Mouse (Mus musculus) hindbrain, embryonic 11.5 days (tissue): ENCODE results near the gene Ppp4r2. TPM values are rescaled to one million over a fixed set of nuclear protein-coding genes. Genes with fewer than 3 reads are reported as not detected.

Experiments
- ATAC-seq: fragments of 200-750 bp; cut with Nextera tagmentation; 2 replicates; pipeline ENCODE4 v1.8.0; 2017; ENCODE audit warnings: mild to moderate bottlenecking, moderate TSS enrichment, moderate library complexity; ENCODE audit not compliant: low FRiP score
- DNase-seq: peaks from one replicate; pipeline ENCODE4 v3.0.0-alpha.2; 2015; ENCODE audit warnings: low spot score
- H3K27ac ChIP-seq: fragments of 300-500 bp; sonication (generic); 2 replicates; pipeline ENCODE4 v1.5.1; 2014; ENCODE audit warnings: mild to moderate bottlenecking, low read depth, low read length
- H3K27me3 ChIP-seq: fragments of 300-500 bp; sonication (generic); 2 replicates; pipeline ENCODE4 v1.6.1; 2014; ENCODE audit warnings: mild to moderate bottlenecking, low read length, moderate library complexity, mixed read lengths; ENCODE audit not compliant: control insufficient read depth, insufficient read depth
- H3K36me3 ChIP-seq: fragments of 300-500 bp; sonication (generic); 2 replicates; pipeline ENCODE4 v1.6.1; 2014; ENCODE audit warnings: mild to moderate bottlenecking, low read length, moderate library complexity, mixed read lengths; ENCODE audit not compliant: control insufficient read depth, insufficient read depth
- H3K4me1 ChIP-seq: fragments of 300-500 bp; sonication (generic); replicated peaks from 2 replicates; pipeline ENCODE4 v1.6.1; 2014; ENCODE audit warnings: low read length, mixed read lengths; ENCODE audit not compliant: control insufficient read depth, insufficient read depth
- H3K4me2 ChIP-seq: fragments of 300-500 bp; sonication (generic); replicated peaks from 2 replicates; pipeline ENCODE4 v1.6.1; 2014; ENCODE audit warnings: mild to moderate bottlenecking, low read depth, low read length
- H3K4me3 ChIP-seq: fragments of 300-500 bp; sonication (generic); 2 replicates; pipeline ENCODE4 v1.5.1; 2014; ENCODE audit warnings: low read depth, low read length
- H3K9ac ChIP-seq: fragments of 300-500 bp; sonication (generic); 2 replicates; pipeline ENCODE4 v1.6.1; 2014; ENCODE audit warnings: low read depth, low read length
- H3K9me3 ChIP-seq: fragments of 300-500 bp; sonication (generic); 2 replicates; pipeline ENCODE4 v1.6.1; 2016; ENCODE audit warnings: low read length; ENCODE audit not compliant: control insufficient read depth
- WGBS: fragments of 180-500 bp; shearing (Covaris S2); extraction: QIAGEN DNeasy Blood & Tissue Kit; methylation state at CpG from one replicate; pipeline ENCODE4 v1.1.7; 2014; 5-methylcytosine and 5-hydroxymethylcytosine counted together
- polyA plus RNA-seq: library from polyadenylated mRNA; unstranded; fragments of >200 nt; fragmentation: Nextera tagmentation; extraction: Ambion mirVana; gene quantifications from 2 replicates; pipeline ENCODE4 v1.2.1, GENCODE M21; 2014

Ppp4r2 gene
- polyA plus RNA-seq, 1 experiment from 2014 or later = 46.7 TPM

DNA sequence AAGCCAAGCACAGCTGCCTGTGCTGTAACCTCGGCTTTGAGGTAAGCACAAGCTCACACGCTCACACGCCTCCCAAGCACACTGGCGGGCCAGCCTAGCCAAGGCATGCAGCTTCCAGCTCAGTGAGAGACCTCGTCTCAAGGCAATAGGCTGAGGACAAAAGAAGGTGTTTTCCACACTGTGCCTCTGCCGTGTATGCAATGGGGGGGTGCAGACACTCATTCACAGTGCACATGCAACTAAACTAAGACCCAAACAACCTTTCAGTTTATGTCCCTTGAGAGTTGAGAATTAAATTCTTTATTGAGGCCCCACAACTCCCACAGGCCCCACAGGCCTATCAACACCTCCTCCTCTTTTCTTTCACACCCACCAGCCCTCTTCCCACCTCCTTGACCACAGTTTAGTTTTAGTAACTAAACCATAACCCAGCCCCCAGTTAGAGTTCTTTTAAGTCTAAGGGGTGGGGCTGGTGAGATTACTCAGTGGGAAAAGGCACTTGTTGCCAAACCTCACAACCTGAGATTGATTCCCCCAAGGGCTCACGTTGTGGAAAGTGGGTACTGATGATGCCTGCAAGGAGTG, 8.9 kb upstream of the Ppp4r2 start:
- Histone ChIP-seq H3K9me3 (no peaks in the 10 kb centered on the region), H3K4me3 (no peak overlapping the region), H3K4me1 (no peaks in the 10 kb centered on the region), H3K27ac (no peak overlapping the region), H3K36me3 (no peaks in the 10 kb centered on the region), H3K9ac (no peak overlapping the region), H3K27me3 (no peaks in the 10 kb centered on the region), H3K4me2 (no peak overlapping the region)
- WGBS = 68% methylated on average over 7 of the region's 7 CpGs
- ATAC-seq (no peak), DNase-seq (no peak)

DNA sequence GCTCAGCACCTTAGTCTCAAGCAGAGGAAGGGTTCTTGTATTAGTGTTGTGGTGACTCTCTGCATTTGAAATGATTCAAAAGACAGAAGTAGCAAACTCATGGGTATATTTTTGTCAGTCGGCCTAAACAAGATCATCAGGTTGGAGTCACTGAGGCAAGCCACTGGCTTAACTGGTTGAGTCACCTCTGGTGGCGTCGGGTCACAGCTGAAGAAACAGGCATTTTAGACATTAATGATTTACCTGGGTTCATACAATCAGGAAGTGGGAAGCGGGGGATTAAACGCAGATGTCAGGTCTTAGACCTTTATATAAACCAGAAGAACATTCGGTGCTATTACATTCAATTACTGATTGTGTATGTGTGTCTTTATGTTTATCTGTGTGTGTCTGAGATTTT, 7.4 kb upstream of the Ppp4r2 start:
- DNase-seq (no peak), ATAC-seq (no peak)
- no peak overlapping the region for H3K27ac ChIP-seq
- no peak overlapping the region for H3K4me2 ChIP-seq
- no peaks in the 10 kb centered on the region for H3K4me1 ChIP-seq
- WGBS = 90% methylated on average over 6 of the region's 6 CpGs
- H3K27me3 ChIP-seq = no peaks in the 10 kb centered on the region
- no peaks in the 10 kb centered on the region for H3K9me3 ChIP-seq
- H3K9ac ChIP-seq = no peak overlapping the region
- no peaks in the 10 kb centered on the region for H3K36me3 ChIP-seq
- no peak overlapping the region for H3K4me3 ChIP-seq

DNA sequence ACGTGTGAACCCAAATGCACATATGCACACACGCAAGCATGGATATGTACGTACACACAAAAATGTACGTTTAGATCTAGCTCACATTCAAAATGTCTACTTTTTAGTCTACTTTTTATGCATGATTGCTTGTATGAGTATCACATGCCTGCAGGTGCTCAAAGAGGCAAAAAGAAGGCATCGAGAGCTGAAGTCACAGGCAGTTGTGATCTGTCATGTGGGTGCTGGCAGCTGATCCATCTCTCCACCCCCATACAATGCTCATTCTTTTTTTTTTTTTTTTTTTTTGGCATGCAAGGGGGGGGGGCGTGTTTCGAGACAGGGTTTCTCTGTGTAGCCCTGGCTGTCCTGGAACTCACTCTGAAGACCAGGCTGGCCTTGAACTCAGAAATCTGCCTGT, 4.9 kb upstream of the Ppp4r2 start:
- DNase-seq = no peak

DNA sequence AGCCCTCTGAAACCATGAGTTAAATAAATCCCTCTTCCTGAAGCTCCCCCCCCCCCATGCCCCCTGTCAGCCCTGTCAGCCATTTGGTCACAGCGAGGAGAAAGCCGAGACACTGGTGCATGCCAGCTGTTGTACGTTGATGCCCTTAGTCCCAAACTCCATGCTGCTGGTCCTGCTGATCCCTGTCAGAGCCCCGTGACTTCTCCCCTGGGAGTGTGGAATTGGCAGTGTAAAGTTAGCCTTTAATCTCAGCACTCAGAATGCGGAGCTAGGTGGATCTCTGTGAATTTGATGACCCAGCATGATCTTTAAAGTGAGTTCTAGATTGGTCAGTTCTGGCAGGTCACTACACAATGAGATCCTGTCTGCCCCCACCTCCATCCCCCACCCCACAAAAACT, 3.7 kb upstream of the Ppp4r2 start:
- Histone ChIP-seq H3K9me3 (no peaks in the 10 kb centered on the region), H3K9ac (no peak overlapping the region), H3K27ac (no peak overlapping the region), H3K36me3 (no peaks in the 10 kb centered on the region), H3K4me2 (no peak overlapping the region), H3K27me3 (no peaks in the 10 kb centered on the region), H3K4me1 (no peaks in the 10 kb centered on the region), H3K4me3 (no peak overlapping the region)
- no peak for DNase-seq
- 81% methylated on average over 5 of the region's 5 CpGs for WGBS
- no peak for ATAC-seq

More for the DNA sequence above, 4.9 kb upstream of the Ppp4r2 start:
- WGBS = 89% methylated on average over 7 of the region's 7 CpGs
- Histone ChIP-seq H3K36me3 (no peaks in the 10 kb centered on the region), H3K9me3 (no peaks in the 10 kb centered on the region), H3K27me3 (no peaks in the 10 kb centered on the region), H3K9ac (no peak overlapping the region), H3K4me2 (no peak overlapping the region), H3K4me1 (no peaks in the 10 kb centered on the region), H3K27ac (no peak overlapping the region), H3K4me3 (no peak overlapping the region)
- no peak for ATAC-seq

DNA sequence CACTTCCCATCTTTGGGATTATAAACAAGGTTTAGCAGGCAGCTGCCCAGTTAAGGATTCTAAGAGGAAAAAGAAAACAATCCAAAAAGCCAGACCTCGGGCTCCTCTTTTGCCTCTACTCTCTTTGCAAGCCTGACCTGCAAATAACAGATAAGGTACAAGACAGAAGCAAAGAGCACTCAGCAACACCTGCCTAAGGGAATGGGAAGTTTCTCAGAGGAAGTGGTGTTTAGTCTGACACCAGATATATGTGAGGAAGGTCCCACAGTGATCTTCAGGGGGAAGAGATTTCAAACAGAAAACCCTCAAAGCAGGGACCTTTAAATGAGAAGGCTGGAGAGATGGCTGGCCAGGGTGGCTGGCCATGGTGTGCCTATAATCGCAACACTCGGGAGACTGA, 2.2 kb upstream of the Ppp4r2 start:
- DNase-seq (no peak), ATAC-seq (no peak)
- Histone ChIP-seq H3K4me2 (no peak overlapping the region), H3K4me1 (no peaks in the 10 kb centered on the region), H3K27me3 (no peaks in the 10 kb centered on the region), H3K4me3 (no peak overlapping the region), H3K9ac (no peak overlapping the region), H3K9me3 (no peaks in the 10 kb centered on the region), H3K27ac (no peak overlapping the region), H3K36me3 (no peaks in the 10 kb centered on the region)
- 92% methylated on average over 3 of the region's 3 CpGs for WGBS

DNA sequence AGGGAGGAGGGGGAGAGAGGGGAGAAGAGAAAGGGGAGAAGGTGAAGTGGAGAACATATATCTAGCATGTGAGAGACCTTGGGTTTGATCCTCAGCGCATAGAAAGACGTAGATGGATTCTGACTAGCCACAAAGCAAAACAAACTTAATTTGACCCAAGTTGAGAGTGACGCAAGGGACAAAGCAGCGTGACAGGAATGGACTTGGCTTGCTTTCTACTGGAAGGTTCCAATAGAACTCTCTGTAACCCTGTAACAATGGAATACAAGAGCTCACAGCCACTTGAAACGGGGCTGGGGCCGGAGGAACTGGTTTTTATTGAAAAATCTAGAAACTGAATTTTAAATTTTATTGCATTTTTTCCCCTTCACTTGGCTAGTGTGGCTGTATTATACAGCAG, 1.7 kb upstream of the Ppp4r2 start:
- no peaks in the 10 kb centered on the region for H3K27me3 ChIP-seq
- no peak overlapping the region for H3K27ac ChIP-seq
- ATAC-seq (no peak), DNase-seq (no peak)
- 94% methylated on average over 6 of the region's 6 CpGs for WGBS
- no peaks in the 10 kb centered on the region for H3K9me3 ChIP-seq
- H3K4me3 ChIP-seq = no peak overlapping the region
- H3K4me2 ChIP-seq = no peak overlapping the region
- peaks cover 3% of the 10 kb centered on the region; the same call in 1 of the 2 replicates for H3K36me3 ChIP-seq
- no peak overlapping the region for H3K9ac ChIP-seq
- H3K4me1 ChIP-seq = no peaks in the 10 kb centered on the region

DNA sequence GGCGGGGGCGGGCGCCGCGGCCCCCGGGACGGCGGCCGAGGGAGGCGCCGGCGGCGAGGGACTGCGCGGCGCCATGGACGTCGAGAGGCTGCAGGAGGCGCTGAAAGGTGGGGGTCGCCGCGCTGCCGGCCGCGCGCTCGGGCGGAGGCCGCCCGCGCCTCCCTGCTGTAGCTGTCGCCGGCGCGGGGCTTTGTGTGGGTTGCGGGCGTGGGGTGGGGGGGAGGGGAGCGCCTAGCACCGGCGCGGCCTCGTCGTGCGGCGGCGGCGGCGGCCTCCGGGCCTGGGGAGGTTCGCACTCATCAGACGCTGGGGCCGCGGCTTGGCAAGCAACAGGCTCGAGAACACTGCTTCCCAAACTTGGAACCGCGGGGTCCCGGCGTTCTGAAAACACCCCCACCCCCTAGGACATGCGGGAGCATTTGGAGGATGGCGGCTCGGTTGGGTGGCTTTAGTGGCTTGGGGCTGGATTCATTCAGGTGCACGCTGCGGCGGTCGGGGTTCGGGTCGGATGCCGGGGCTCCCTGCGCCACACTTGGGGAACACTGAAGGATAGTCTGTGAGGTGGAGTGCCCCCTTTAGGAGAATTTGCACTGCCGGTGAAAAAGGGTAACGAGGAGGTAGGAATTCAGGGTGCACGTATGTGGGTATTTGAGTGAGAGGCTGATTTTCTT, 524 bp downstream of the Ppp4r2 start:
- Histone ChIP-seq H3K4me2 (peak overlapping the region; percentile 56), H3K9me3 (no peaks in the 10 kb centered on the region), H3K36me3 (peaks cover 4% of the 10 kb centered on the region; the same call in 1 of the 2 replicates), H3K27me3 (no peaks in the 10 kb centered on the region), H3K9ac (peak overlapping the region; percentile 88), H3K4me3 (peak overlapping the region; percentile 88), H3K27ac (peak overlapping the region; percentile 81), H3K4me1 (no peaks in the 10 kb centered on the region)
- peak; percentile 76 for DNase-seq
- ATAC-seq = peak; percentile 93
- under 1% methylated on average over 36 of the region's 72 CpGs for WGBS

DNA sequence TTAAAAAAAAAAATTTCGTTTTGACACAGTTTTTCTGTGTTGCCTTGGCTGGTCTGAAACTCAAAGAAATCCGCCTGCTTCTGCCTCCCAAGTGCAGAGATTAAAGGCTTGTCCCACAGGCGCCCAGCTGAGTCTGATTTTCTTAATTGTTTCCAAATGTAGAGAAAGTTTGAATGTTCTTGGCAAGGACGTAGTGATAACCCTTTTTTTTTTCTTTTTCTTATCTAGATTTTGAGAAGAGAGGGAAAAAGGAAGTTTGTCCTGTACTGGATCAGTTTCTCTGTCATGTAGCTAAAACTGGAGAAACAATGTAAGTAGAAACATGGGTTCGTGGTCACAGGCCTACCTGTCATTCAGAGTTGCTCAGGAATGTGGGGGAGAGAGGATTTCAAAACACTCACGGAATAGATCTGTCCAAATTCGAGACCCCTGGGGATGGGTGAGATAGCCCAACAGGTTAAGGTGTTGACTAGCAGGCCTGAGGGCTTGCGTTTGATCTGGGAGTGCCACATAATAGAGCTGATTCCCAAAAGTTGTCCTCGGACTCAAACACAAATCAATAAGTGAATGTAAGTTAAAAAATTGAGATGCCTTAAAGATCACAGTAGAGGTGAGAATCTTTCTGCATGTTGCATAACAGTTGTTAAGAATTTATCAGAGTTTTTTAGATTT, 1.2 kb downstream of the Ppp4r2 start:
- Histone ChIP-seq H3K4me3 (peak overlapping the region; percentile 88), H3K27ac (no peak overlapping the region), H3K9ac (peak overlapping the region; percentile 88), H3K4me2 (peak overlapping the region; percentile 56), H3K4me1 (no peaks in the 10 kb centered on the region), H3K9me3 (no peaks in the 10 kb centered on the region), H3K27me3 (no peaks in the 10 kb centered on the region), H3K36me3 (peaks cover 4% of the 10 kb centered on the region; the same call in 1 of the 2 replicates)
- 32% methylated on average over 9 of the region's 9 CpGs for WGBS
- ATAC-seq = no peak
- peak; percentile 14 for DNase-seq

DNA sequence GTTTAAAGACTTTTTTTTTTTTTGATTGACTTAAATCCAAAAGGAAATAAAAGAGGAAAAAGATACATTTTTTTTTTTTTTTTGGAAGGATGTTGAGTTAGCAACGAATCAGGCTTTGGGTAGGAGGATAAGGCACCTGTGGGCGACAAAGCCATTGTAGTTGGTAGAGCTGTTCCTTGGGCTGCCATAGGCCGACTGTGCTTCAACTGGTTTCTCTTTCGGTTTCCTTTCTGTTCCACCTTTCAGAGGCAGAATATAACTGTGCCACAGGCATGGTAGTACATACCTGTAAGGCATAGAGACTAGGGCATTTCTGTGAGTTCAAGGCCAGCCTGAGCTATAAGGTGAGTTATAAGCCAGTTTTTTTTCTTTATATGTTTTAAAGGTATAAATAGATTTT, 11.6 kb downstream of the Ppp4r2 start:
- Histone ChIP-seq H3K27ac (no peak overlapping the region), H3K36me3 (peaks cover 6% of the 10 kb centered on the region; the same call in 1 of the 2 replicates), H3K4me1 (no peaks in the 10 kb centered on the region), H3K4me3 (no peak overlapping the region), H3K27me3 (no peaks in the 10 kb centered on the region), H3K4me2 (no peak overlapping the region), H3K9me3 (no peaks in the 10 kb centered on the region), H3K9ac (no peak overlapping the region)
- DNase-seq (no peak), ATAC-seq (no peak)
- WGBS = 93% methylated on average over 4 of the region's 4 CpGs
